Mouse (Mus musculus) neural tube, embryonic 15.5 days (tissue): ENCODE measurements around the gene Dynlt1f. TPM values are rescaled to one million over a fixed set of nuclear protein-coding genes. Genes with fewer than 3 reads are reported as not detected.
"Not testable (repeated sequence)": the region's sequence is repeated elsewhere in the genome, so short reads cannot be mapped to it uniquely, and the experiment has no call there.

ENCODE experiments used
- ATAC-seq: fragments of 200-750 bp; cut with Nextera tagmentation; 2 replicates; pipeline ENCODE4 v1.8.0; 2017; ENCODE audit warnings: mild to moderate bottlenecking, moderate TSS enrichment, moderate library complexity; ENCODE audit not compliant: low FRiP score
- H3K27ac ChIP-seq: fragments of 300-500 bp; sonication (generic); replicated peaks from 2 replicates; pipeline ENCODE4 v1.5.1; 2015; ENCODE audit warnings: mild to moderate bottlenecking, inconsistent platforms
- H3K27me3 ChIP-seq: fragments of 300-500 bp; sonication (generic); replicated peaks from 2 replicates; pipeline ENCODE4 v1.6.1; 2015; ENCODE audit warnings: inconsistent platforms
- H3K36me3 ChIP-seq: fragments of 300-500 bp; sonication (generic); 2 replicates; pipeline ENCODE4 v1.6.1; 2015; ENCODE audit warnings: inconsistent platforms
- H3K4me1 ChIP-seq: fragments of 300-500 bp; sonication (generic); 2 replicates; pipeline ENCODE4 v1.6.1; 2015; ENCODE audit warnings: inconsistent platforms
- H3K4me2 ChIP-seq: fragments of 300-500 bp; sonication (generic); 2 replicates; pipeline ENCODE4 v1.6.1; 2015; ENCODE audit warnings: inconsistent platforms, mild to moderate bottlenecking, moderate library complexity
- H3K4me3 ChIP-seq: fragments of 300-500 bp; sonication (generic); replicated peaks from 2 replicates; pipeline ENCODE4 v1.5.1; 2015; ENCODE audit warnings: mild to moderate bottlenecking, inconsistent platforms
- H3K9ac ChIP-seq: fragments of 300-500 bp; sonication (generic); replicated peaks from 2 replicates; pipeline ENCODE4 v1.6.1; 2015; ENCODE audit warnings: mild to moderate bottlenecking, inconsistent platforms
- H3K9me3 ChIP-seq: fragments of 300-500 bp; sonication (generic); replicated peaks from 2 replicates; pipeline ENCODE4 v1.6.1; 2016; ENCODE audit warnings: inconsistent platforms
- WGBS: fragments of 180-500 bp; shearing (Covaris S2); methylation state at CpG from one replicate; pipeline ENCODE4 v1.1.7; 2015; ENCODE audit warnings: mixed read lengths; 5-methylcytosine and 5-hydroxymethylcytosine counted together
- polyA plus RNA-seq: library from polyadenylated mRNA; unstranded; fragments of >200 nt; fragmentation: Nextera tagmentation; extraction: Ambion mirVana; gene quantifications from 2 replicates; pipeline ENCODE4 v1.2.1, GENCODE M21; 2015

Gene Dynlt1f
- polyA plus RNA-seq, 1 experiment from 2014 or later, result 281 TPM

DNA sequence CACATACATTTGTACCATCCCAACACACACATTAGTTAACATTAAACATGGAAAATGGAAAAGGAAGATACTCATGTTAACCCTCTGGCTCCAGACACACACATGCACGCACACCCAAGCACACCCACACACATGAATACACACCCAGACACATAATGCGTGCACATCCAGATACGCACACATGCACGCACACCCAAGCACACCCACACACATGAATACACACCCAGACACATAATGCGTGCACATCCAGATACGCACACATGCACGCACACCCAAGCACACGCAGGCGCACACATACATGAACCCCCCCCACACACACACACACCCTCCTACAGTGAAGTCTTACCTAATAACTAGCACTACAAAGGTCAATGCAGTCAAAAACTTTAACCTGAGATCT lies 39.0 kb downstream of the Dynlt1f start:
- not testable (repeated sequence) for ATAC-seq, H3K4me1 ChIP-seq, H3K36me3 ChIP-seq, H3K9me3 ChIP-seq, H3K27me3 ChIP-seq, H3K4me3 ChIP-seq, H3K9ac ChIP-seq, H3K4me2 ChIP-seq, H3K27ac ChIP-seq
- WGBS, result 98% methylated on average over 9 of the region's 9 CpGs

DNA sequence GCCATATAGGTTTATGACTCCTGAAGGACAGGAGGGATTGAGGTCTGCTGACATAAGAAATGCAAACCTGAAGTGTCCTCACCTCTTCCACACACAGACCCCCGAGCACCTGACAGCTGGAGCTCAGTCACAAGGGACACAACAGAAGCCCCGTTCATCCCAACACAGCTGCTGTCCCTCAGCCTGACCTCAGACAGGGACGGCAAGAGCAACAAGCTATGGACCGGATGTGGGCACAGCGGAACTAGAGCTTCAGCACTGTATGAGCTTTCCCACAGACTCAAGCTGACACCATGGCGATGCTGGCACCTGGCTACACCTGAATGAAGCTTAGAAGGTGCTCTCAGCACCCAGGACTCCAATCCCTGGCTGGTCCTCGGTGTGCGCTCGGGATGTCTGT lies 41.4 kb downstream of the Dynlt1f start:
- H3K27ac ChIP-seq, H3K9me3 ChIP-seq, H3K27me3 ChIP-seq, ATAC-seq, H3K4me1 ChIP-seq, H3K36me3 ChIP-seq, H3K9ac ChIP-seq, H3K4me3 ChIP-seq, H3K4me2 ChIP-seq: not testable (repeated sequence)
- WGBS, result 87% methylated on average over 4 of the region's 9 CpGs

DNA sequence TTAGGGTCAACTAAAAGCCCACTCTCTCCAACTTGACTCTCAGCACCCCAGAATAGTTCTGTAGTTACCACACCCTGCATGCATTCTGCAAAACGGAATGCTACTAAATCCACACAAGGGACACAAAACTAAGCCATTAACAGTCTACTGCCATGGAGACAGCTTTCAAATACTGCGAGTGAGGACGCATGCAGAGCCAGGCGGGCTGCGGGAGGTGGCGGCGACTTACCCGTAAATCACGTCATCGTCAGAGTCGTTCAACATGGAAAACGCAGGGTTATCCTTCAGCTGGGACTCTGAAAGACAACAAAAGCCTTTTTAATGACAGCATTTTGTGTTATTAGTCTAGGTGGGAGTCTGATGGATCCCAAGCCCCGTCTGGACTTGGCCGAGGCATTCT lies 42.2 kb downstream of the Dynlt1f start:
- not testable (repeated sequence) for H3K4me2 ChIP-seq, H3K9ac ChIP-seq, H3K4me1 ChIP-seq, H3K4me3 ChIP-seq, H3K27ac ChIP-seq, H3K9me3 ChIP-seq, ATAC-seq, H3K36me3 ChIP-seq, H3K27me3 ChIP-seq
- 45% methylated on average over 12 of the region's 14 CpGs for WGBS

DNA sequence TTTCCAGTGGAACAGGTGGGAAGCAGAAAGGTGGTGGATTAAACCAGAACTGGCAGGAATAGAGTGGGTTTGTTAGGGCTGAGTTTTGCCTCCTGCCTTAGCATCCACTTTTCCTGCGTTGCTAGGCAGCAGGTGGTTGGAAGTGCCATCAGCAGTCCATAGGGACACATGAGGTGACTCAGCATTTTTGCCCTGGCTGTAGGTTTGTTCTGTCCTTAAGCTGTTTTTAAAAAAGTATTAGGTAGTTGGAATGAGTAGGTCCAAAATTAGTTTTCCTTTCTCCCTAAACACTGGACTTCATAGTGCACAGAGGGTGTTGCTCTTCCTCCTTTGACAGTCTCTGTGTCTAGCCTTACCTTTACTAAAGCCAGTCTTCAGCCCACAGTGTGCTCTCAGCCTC lies 50.4 kb downstream of the Dynlt1f start:
- not testable (repeated sequence) for ATAC-seq, H3K4me1 ChIP-seq, H3K27ac ChIP-seq, H3K9me3 ChIP-seq, H3K4me2 ChIP-seq, H3K9ac ChIP-seq, H3K27me3 ChIP-seq, H3K36me3 ChIP-seq, H3K4me3 ChIP-seq
- WGBS, result 48% methylated on average over 1 of the region's 1 CpGs

DNA sequence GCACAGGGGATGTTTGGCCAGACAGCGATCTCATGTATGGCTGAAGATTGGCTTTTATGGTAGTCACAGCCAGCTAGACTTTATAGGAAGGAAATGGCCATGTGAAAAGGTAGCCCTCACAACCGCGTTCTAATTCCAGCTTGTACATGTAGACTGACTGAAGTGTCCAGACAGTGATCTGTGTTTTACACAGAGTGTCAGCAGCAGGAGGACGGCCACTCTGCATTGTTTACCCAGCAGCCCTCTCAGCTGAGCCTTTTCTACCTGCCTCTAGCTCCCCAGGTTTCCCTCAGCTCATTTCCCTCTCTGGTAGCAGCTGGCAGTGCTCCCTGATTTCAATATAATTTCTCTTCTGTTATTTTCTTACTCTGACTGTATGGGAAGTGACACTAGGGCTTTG lies 53.5 kb downstream of the Dynlt1f start:
- 0% methylated on average over 3 of the region's 4 CpGs for WGBS
- not testable (repeated sequence) for H3K27ac ChIP-seq, H3K9ac ChIP-seq, H3K36me3 ChIP-seq, H3K9me3 ChIP-seq, H3K4me1 ChIP-seq, H3K27me3 ChIP-seq
- ATAC-seq, result 0 out of 2 replicates have a peak, but pooled peaks have one; percentile 30
- 0 out of 2 replicates have a peak overlapping the region, but pooled peaks have one; percentile 16 for H3K4me3 ChIP-seq
- peak overlapping the region; percentile 34; the same call in 1 of the 2 replicates for H3K4me2 ChIP-seq

DNA sequence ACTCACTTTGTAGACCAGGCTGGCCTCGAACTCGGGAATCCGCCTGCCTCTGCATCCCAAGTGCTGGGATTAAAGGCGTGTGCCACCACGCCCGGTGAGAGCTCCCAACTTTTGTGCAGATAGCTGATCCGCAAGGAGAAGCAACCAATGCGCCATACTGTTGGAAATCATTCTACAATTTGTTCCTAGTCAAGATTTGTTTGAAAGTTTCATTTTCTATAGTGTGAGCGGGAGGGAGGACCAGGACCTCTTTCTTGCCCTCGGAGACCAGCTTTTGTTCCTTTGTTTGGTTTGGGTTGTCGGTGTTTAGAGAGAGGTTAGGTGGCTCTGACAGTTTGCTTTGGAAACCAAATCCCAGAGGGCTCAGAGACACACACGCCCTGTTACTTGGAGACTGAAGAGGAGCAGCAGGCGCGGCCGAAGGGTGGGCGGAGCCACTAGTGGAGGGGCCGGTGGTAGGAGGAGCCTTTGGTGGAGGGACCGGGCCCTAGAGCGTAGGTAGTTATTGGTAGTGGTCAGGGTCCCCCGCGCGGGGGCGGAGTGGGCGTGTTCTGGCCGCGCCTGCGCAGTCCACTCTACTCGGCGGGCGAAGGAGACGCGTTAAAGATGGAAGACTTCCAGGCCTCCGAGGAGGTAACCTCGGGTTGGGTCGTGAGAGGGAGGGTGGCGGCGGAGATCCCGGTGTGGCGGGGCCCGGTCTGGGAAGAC lies 54.3 kb downstream of the Dynlt1f start, which contains the start of gene Dynlt1c:
Gene Dynlt1c (plus strand): TSS at position 468 of the 708 bp plus-strand sequence.
- not testable (repeated sequence) for H3K9ac ChIP-seq, H3K36me3 ChIP-seq, H3K9me3 ChIP-seq, H3K27me3 ChIP-seq, H3K4me1 ChIP-seq
- WGBS, result 8% methylated on average over 32 of the region's 40 CpGs
- ATAC-seq, result peak; percentile 94
- Histone ChIP-seq H3K27ac (peak within 1 kb of the TSS; percentile 72), H3K4me3 (peak within 1 kb of the TSS; percentile 35), H3K4me2 (peak within 1 kb of the TSS; percentile 52)

DNA sequence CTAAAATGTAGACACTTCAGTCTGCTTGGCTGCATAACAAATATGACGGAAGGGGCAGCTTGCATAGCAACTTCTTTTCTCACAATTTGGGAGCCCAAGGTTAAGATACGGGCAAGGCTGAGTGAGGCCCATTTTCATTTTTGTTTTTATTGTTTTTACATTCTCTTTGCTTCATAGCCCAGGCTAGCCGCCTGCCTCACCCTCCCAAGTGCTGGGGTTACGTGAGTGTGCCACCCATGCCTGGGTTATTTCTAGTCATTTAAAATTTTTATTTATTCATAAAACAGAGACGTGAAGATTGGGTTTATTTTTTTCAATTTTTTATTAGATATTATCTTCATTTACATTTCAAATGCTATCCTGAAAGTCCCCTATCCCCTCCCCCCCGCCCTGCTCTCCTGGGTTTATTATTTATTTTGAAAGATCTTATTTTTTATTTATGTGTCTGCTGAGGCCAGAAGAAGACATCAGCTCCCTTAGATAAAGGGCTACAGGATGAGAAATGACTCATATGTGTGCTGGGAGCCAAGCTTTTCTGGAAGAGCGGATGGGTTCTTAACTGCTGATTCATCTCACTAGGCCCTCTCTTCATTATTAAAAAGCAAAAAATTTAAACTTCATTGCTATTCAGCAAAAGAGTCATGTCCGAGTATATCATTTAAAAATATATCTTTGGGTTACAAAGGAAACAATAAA lies 55.3 kb downstream of the Dynlt1f start:
- H3K27me3 ChIP-seq, result not testable (repeated sequence)
- WGBS, result 90% methylated on average over 5 of the region's 8 CpGs

DNA sequence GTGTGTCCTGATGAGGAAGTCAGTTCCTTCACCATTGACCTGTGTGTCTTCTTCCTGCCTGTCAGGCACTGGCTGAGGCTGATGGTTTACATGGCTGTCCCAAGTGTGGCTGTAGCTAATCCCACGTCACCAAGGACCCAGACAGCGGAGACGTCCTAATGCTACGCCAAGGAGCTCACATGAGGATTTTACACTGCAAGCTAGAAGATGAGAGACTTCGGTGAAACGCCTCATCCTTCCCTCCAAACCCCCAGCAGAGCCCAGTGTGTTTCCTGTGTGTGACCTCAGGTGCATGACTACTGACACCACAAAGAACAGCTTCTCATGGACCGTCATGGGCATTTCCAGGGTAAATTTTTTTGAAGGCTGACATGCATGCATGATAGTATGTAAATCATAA lies 57.3 kb downstream of the Dynlt1f start:
- not testable (repeated sequence) for H3K4me2 ChIP-seq, H3K9me3 ChIP-seq, H3K9ac ChIP-seq, H3K4me3 ChIP-seq, H3K27me3 ChIP-seq, H3K4me1 ChIP-seq, ATAC-seq, H3K36me3 ChIP-seq, H3K27ac ChIP-seq
- WGBS, result 90% methylated on average over 7 of the region's 7 CpGs

More for the DNA sequence above, 55.3 kb downstream of the Dynlt1f start:
- H3K4me1 ChIP-seq, H3K9ac ChIP-seq, H3K9me3 ChIP-seq, H3K36me3 ChIP-seq, H3K27ac ChIP-seq, H3K4me2 ChIP-seq, H3K4me3 ChIP-seq, ATAC-seq: not testable (repeated sequence)

Other genes starting within 250 kb of the Dynlt1f start
- 1,064 and 1,207 TPM in 2 replicates for gene Dynlt1b, start 225.8 kb downstream of the Dynlt1f start, polyA plus RNA-seq
- 63.0 and 63.2 TPM in 2 replicates for gene Dynlt1c, start 54.2 kb downstream of the Dynlt1f start, polyA plus RNA-seq
- gene Sytl3, start 3.2 kb upstream of the Dynlt1f start, polyA plus RNA-seq, result 1.2 and 7.0 TPM in 2 replicates
- 48.0 and 90.3 TPM in 2 replicates for gene Ezr, start 126.9 kb upstream of the Dynlt1f start, polyA plus RNA-seq